Mouse (Mus musculus) heart, embryonic 16.5 days (tissue): ENCODE measurements around the gene Drc1. TPM values are rescaled to one million over a fixed set of nuclear protein-coding genes. Genes with fewer than 3 reads are reported as not detected.
A peak's percentile ranks its signal among the peaks of the same experiment; 100 is the strongest.

Experiments
- ATAC-seq: fragments of 200-750 bp; cut with Nextera tagmentation; replicated peaks from 2 replicates; pipeline ENCODE4 v1.8.0; 2017; ENCODE audit warnings: moderate number of reproducible peaks; ENCODE audit not compliant: insufficient read depth, low FRiP score; ENCODE audit errors: extremely low read depth
- H3K27ac ChIP-seq: fragments of 300-500 bp; sonication (generic); 2 replicates; pipeline ENCODE4 v1.5.1; 2014; ENCODE audit warnings: mild to moderate bottlenecking, low read length, control low read depth, moderate library complexity
- H3K27me3 ChIP-seq: fragments of 300-500 bp; sonication (generic); 2 replicates; pipeline ENCODE4 v1.6.1; 2014; ENCODE audit warnings: low read length, mixed read lengths; ENCODE audit not compliant: control insufficient read depth, insufficient read depth
- H3K36me3 ChIP-seq: fragments of 300-500 bp; sonication (generic); 2 replicates; pipeline ENCODE4 v1.6.1; 2014; ENCODE audit not compliant: control insufficient read depth, insufficient read depth
- H3K4me1 ChIP-seq: fragments of 300-500 bp; sonication (generic); 2 replicates; pipeline ENCODE4 v1.6.1; 2014; ENCODE audit warnings: low read length, mixed read lengths; ENCODE audit not compliant: control insufficient read depth, insufficient read depth
- H3K4me2 ChIP-seq: fragments of 300-500 bp; sonication (generic); 2 replicates; pipeline ENCODE4 v1.6.1; 2014; ENCODE audit warnings: low read depth, mild to moderate bottlenecking, control low read depth, low read length
- H3K4me3 ChIP-seq: fragments of 300-500 bp; sonication (generic); 2 replicates; pipeline ENCODE4 v1.5.1; 2014; ENCODE audit warnings: mild to moderate bottlenecking, control low read depth, low read length
- H3K9ac ChIP-seq: fragments of 300-500 bp; sonication (generic); 2 replicates; pipeline ENCODE4 v1.6.1; 2014; ENCODE audit warnings: low read length, control low read depth
- H3K9me3 ChIP-seq: fragments of 300-500 bp; sonication (generic); replicated peaks from 2 replicates; pipeline ENCODE4 v1.6.1; 2016; ENCODE audit warnings: low read length; ENCODE audit not compliant: control insufficient read depth
- WGBS: fragments of 180-500 bp; shearing (Covaris S2); extraction: QIAGEN DNeasy Blood & Tissue Kit; methylation state at CpG from one replicate; pipeline ENCODE4 v1.1.7; 2014; 5-methylcytosine and 5-hydroxymethylcytosine counted together
- polyA plus RNA-seq: library from polyadenylated mRNA; unstranded; fragments of >200 nt; fragmentation: Nextera tagmentation; extraction: Ambion mirVana; gene quantifications from 2 replicates; pipeline ENCODE4 v1.2.1, GENCODE M21; 2015

Gene Drc1
- polyA plus RNA-seq, 1 experiment from 2014 or later: 3.3 TPM

DNA sequence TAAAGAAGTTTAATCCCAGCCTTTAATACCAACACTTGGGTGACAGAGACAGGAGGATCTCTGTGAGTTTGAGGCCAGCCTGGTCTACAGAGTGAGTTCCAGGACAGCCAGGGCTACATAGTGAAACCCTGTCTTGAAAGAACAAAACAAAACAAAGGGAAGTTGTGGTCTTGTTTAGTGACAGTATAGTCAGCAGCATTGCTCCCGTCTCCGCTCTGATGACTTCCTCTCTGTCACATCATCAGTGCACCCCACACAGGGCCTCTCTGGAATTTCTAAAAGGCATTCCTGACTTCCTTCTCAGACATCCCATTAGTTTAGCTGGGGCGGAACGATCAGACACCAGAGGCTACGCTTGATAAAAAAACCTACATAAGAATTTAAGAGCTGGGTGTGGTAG is 62.7 kb downstream of the Drc1 start:
- Histone ChIP-seq H3K9ac (no peak overlapping the region), H3K4me3 (no peak overlapping the region), H3K27me3 (peaks cover 7% of the 10 kb centered on the region), H3K36me3 (no peaks in the 10 kb centered on the region), H3K4me2 (no peak overlapping the region), H3K9me3 (no peaks in the 10 kb centered on the region), H3K4me1 (peaks cover 9% of the 10 kb centered on the region), H3K27ac (no peak overlapping the region)
- 37% methylated on average over 5 of the region's 5 CpGs for WGBS
- no peak for ATAC-seq

- no peaks in the 10 kb centered on the region for H3K9me3 ChIP-seq
- 50% methylated on average over 3 of the region's 3 CpGs for WGBS
- ATAC-seq: peak; percentile 53; the same call in 1 of the 2 replicates
These were observed 72.4 kb downstream of the Drc1 start for GRCm38 (mm10) chr5:30353605-30354004.

GRCm38 (mm10) chr5:30355114-30355513 is 73.9 kb downstream of the Drc1 start:
- Histone ChIP-seq H3K4me2 (no peak overlapping the region), H3K27me3 (no peaks in the 10 kb centered on the region), H3K4me1 (0 out of 2 replicates have a peak, but pooled peaks cover 3% of the 10 kb centered on the region), H3K27ac (no peak overlapping the region), H3K4me3 (no peak overlapping the region), H3K36me3 (no peaks in the 10 kb centered on the region), H3K9ac (no peak overlapping the region), H3K9me3 (no peaks in the 10 kb centered on the region)
- no peak for ATAC-seq
- 75% methylated on average over 7 of the region's 7 CpGs for WGBS

More at GRCm38 (mm10) chr5:30353605-30354004, 72.4 kb downstream of the Drc1 start:
- no peak overlapping the region for H3K9ac ChIP-seq
- H3K4me3 ChIP-seq: no peak overlapping the region
- H3K36me3 ChIP-seq: no peaks in the 10 kb centered on the region
- H3K4me1 ChIP-seq: 0 out of 2 replicates have a peak, but pooled peaks cover 3% of the 10 kb centered on the region
- no peak overlapping the region for H3K4me2 ChIP-seq
- no peaks in the 10 kb centered on the region for H3K27me3 ChIP-seq
- no peak overlapping the region for H3K27ac ChIP-seq

GRCm38 (mm10) chr5:30355559-30356159 is 74.5 kb downstream of the Drc1 start:
- 54% methylated on average over 14 of the region's 14 CpGs for WGBS
- Histone ChIP-seq H3K9me3 (no peaks in the 10 kb centered on the region), H3K4me3 (no peak overlapping the region), H3K36me3 (no peaks in the 10 kb centered on the region), H3K27ac (no peak overlapping the region), H3K9ac (no peak overlapping the region), H3K27me3 (no peaks in the 10 kb centered on the region), H3K4me2 (no peak overlapping the region), H3K4me1 (0 out of 2 replicates have a peak, but pooled peaks cover 3% of the 10 kb centered on the region)
- ATAC-seq: no peak

DNA sequence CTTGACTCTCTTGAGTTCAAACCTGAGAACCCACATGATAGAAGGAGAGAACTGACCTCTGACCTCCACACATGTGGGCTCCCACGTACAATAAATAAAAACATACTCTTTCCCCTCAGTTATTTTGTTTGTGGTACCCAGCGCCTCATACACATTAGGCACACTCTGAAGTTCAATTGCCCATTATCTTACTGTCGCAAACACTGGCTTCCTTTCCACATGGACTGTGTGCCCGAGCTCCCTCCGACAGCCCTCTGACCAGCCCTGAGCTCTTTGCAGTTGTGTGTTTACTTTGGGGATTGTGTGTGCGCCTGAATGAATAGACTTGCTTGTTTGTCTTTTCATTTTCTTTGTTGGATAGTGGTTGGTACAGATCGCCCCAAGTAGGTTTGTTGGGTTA is 75.5 kb downstream of the Drc1 start:
- H3K27me3 ChIP-seq: no peaks in the 10 kb centered on the region
- H3K27ac ChIP-seq: no peak overlapping the region
- no peak overlapping the region for H3K4me3 ChIP-seq
- 0 out of 2 replicates have a peak, but pooled peaks cover 3% of the 10 kb centered on the region for H3K4me1 ChIP-seq
- WGBS: 76% methylated on average over 7 of the region's 7 CpGs
- no peaks in the 10 kb centered on the region for H3K36me3 ChIP-seq
- no peak overlapping the region for H3K9ac ChIP-seq
- no peak for ATAC-seq
- no peaks in the 10 kb centered on the region for H3K9me3 ChIP-seq
- no peak overlapping the region for H3K4me2 ChIP-seq

DNA sequence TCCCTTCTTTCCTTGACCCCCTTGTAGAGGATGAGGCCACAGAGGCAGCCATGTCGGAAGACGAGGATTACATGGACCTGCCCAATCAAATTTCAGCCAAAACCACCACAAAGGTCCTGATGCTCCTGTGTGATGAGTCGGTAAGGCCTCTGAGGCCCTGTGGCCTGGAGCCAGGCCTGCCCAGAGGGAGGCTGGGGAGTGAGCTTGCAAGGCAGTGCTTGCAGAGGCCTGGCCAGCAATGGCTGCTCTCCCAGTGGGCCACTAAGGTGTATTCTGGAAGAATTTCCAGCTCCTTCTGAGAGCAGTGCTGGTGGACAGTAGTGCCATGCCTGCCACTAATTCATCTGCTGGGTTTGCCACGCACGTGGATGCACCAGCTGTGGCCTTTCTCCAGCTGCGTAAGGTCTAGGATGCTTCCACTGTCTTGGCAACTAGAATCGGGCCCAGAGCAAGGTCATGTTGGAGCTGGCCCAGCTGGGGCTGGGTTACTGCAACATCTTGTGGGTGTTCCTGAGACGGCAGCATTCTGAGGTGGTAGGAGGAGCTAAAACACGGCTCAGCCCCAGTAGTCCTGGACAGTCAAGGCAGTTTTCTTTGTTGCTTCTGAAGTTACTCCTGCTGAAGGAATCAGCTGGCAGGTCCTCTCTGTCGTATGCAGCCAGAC is 77.4 kb downstream of the Drc1 start:
- no peak for ATAC-seq
- H3K4me2 ChIP-seq: no peak overlapping the region
- H3K27me3 ChIP-seq: no peaks in the 10 kb centered on the region
- WGBS: 80% methylated on average over 10 of the region's 10 CpGs
- H3K4me1 ChIP-seq: 0 out of 2 replicates have a peak, but pooled peaks cover 3% of the 10 kb centered on the region
- H3K4me3 ChIP-seq: no peak overlapping the region
- no peaks in the 10 kb centered on the region for H3K9me3 ChIP-seq
- H3K36me3 ChIP-seq: no peaks in the 10 kb centered on the region
- H3K27ac ChIP-seq: no peak overlapping the region
- no peak overlapping the region for H3K9ac ChIP-seq

- Histone ChIP-seq H3K36me3 (no peaks in the 10 kb centered on the region), H3K9me3 (no peaks in the 10 kb centered on the region), H3K4me1 (no peaks in the 10 kb centered on the region), H3K9ac (no peak overlapping the region), H3K27ac (no peak overlapping the region), H3K4me3 (no peak overlapping the region), H3K27me3 (no peaks in the 10 kb centered on the region), H3K4me2 (no peak overlapping the region)
- no peak for ATAC-seq
- WGBS: 83% methylated on average over 8 of the region's 8 CpGs
These were observed 86.2 kb downstream of the Drc1 start for GRCm38 (mm10) chr5:30367405-30367804.

- Histone ChIP-seq H3K9me3 (no peaks in the 10 kb centered on the region), H3K9ac (no peak overlapping the region), H3K4me1 (no peaks in the 10 kb centered on the region), H3K36me3 (no peaks in the 10 kb centered on the region), H3K4me3 (no peak overlapping the region), H3K27me3 (no peaks in the 10 kb centered on the region), H3K27ac (no peak overlapping the region), H3K4me2 (no peak overlapping the region)
- WGBS: 56% methylated on average over 5 of the region's 5 CpGs
- no peak for ATAC-seq
These were observed 88.2 kb downstream of the Drc1 start for GRCm38 (mm10) chr5:30369426-30369825.

GRCm38 (mm10) chr5:30382876-30383275 is 101.7 kb downstream of the Drc1 start:
- no peak overlapping the region for H3K27ac ChIP-seq
- H3K27me3 ChIP-seq: no peaks in the 10 kb centered on the region; the same call in 1 of the 2 replicates
- no peaks in the 10 kb centered on the region for H3K36me3 ChIP-seq
- no peaks in the 10 kb centered on the region for H3K9me3 ChIP-seq
- 53% methylated on average over 7 of the region's 7 CpGs for WGBS
- no peak overlapping the region for H3K4me2 ChIP-seq
- H3K4me1 ChIP-seq: no peaks in the 10 kb centered on the region
- no peak overlapping the region for H3K4me3 ChIP-seq
- no peak for ATAC-seq
- H3K9ac ChIP-seq: no peak overlapping the region
